Mouse (Mus musculus) adrenal gland, adult 10 weeks (tissue): ENCODE measurements around the gene Gm10190. TPM values are rescaled to one million over a fixed set of nuclear protein-coding genes. Genes with fewer than 3 reads are reported as not detected.

Experiments
- polyA plus RNA-seq: library from polyadenylated mRNA; stranded (reverse); fragments of 350-450 nt; fragmentation: Illumina TruSeq; extraction: RNeasy Lipid Tissue Mini Kit (QIAGEN cat#74804); gene quantifications from one replicate; pipeline ENCODE4 v1.2.3, GENCODE M21; 2014; ENCODE audit warnings: low read depth, low replicate concordance

Gene Gm10190
- polyA plus RNA-seq, result not detected

GRCm38 (mm10) chr17:80372989-80373725 lies at the start of gene Gm10190:
Gene Gm10190 (minus strand): TSS chr17:80373541.

Other genes starting within 250 kb of the Gm10190 start
- gene Galm, start 246.1 kb downstream of the Gm10190 start, polyA plus RNA-seq, result 16.7 TPM
- gene Srsf7, start 166.2 kb downstream of the Gm10190 start, polyA plus RNA-seq, result 251 TPM
- gene Ttc39d, start 166.1 kb downstream of the Gm10190 start, polyA plus RNA-seq, result 0.29 TPM
- 16.9 TPM for gene Gemin6, start 149.1 kb downstream of the Gm10190 start, polyA plus RNA-seq
- gene Morn2, start 83.3 kb downstream of the Gm10190 start, polyA plus RNA-seq, result 19.4 TPM
- 14.0 TPM for gene Dhx57, start 83.1 kb downstream of the Gm10190 start, polyA plus RNA-seq
- gene Arhgef33, start 66.1 kb downstream of the Gm10190 start, polyA plus RNA-seq, result not detected
- 63.0 TPM for gene Sos1, start 106.9 kb upstream of the Gm10190 start, polyA plus RNA-seq
- gene Cdkl4, start 204.3 kb upstream of the Gm10190 start, polyA plus RNA-seq, result not detected